Mouse (Mus musculus): ENCODE results near the gene Arhgap20.

The Arhgap20 gene

DNA sequence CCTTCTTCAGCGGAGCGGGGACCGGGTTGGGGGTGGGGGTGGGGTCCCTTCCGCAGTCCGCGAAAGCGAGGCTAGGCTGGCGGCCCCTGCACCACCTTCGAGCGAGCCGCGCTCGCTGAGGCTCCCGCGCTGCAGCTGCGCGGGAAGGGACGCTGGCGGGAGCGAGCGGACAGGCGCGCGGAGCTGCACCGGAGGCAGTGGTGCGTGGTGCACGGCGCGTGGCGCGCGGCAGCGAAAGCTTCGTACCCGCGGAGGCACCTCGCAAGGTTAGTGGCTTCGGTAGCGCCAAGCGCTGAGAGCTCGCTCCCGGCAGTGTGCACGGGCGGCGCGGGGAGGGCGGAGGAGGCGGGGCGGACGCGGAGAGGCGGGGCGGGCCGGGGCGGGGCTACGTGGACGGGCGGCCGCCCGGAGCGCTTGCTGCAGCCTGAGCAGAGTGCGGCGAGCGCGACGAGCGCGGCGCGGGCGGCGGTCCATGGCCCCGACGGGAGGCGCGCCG lies at the start of gene Arhgap20:
Gene Arhgap20 (plus strand): TSS at position 417 of the 496 bp plus-strand sequence.
- no peak for DNase-seq (ENCODE audit: extremely low spot score, low read depth, low spot score)

DNA sequence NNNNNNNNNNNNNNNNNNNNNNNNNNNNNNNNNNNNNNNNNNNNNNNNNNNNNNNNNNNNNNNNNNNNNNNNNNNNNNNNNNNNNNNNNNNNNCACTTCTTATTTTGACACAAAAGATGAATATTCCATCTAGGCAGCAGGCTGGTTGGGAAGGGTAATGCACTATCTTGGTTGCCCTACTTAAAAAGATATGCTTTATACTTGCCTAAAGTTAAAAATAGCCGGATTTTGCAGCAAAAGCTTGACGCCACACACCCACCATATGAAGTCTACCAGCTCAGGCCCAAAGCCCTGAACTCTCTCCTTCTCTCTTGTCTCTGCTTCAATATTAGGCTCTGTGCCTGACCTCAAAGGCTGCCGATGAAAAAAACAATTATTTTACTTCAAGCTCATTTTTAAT lies 46.3 kb upstream of the Arhgap20 start:
- no peak for DNase-seq (ENCODE audit: extremely low spot score, low read depth, low spot score)

DNA sequence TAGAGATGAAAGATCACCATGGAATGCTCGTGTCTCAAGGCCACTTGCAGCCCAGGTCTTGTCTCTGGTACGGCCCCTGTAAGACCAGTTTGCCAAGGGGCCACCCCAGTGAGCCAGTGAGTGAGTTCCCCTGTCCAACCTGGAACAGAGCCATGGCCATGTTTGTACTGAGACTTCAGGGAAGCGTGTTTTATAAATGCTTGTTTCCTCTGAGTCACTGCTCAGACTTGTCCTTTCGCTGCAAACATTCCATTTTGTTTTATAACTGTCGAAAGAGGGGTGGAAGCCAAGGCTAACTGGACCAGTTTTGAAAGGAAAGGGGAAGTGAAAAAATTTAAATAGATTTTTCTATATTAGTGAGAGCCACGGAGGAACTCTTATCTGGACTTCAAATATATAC lies 37.2 kb upstream of the Arhgap20 start:
- no peak for DNase-seq (ENCODE audit: extremely low spot score, low read depth, low spot score)

DNA sequence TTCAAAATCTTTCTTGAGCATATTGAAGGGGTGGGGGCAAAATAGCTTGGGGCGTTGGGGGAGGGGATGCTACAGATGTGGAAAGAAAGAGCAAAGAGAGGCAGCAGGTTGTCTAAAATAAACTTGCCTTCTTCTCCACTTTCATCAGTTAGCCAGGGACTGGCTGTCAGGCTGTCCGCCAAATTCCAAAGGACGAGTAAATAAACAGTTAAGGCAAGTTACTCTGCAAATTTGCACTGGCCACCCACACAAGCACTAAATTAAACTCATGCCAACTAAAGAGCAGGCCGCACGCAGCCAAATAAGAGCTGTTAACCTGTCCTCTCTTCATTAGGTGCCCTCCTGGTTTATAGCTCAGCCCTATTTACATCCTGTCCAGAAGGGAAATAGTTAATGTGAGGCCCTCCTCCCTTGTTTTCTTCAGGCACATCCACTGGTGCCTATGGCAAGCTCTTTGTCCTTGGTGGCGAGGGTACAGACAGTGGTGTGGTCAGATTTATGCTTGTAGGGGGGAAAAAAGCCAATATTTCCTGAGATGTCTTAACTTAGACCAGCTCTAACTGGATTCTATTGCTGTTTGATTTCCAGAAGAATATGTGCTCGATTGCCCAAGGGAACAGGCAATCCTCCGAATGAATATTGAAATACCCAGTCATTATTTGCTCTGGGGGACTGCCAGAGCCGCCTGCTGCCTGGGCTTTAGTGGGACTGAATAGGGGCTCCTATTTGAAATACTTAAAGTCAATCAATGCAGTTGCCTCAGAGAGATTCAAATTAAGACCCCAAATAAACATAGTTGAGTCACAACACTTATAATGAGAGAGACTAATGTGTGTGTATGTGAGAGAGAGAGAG lies 29.7 kb upstream of the Arhgap20 start:
- DNase-seq (ENCODE audit: extremely low spot score, low read depth, low spot score): no peak

DNA sequence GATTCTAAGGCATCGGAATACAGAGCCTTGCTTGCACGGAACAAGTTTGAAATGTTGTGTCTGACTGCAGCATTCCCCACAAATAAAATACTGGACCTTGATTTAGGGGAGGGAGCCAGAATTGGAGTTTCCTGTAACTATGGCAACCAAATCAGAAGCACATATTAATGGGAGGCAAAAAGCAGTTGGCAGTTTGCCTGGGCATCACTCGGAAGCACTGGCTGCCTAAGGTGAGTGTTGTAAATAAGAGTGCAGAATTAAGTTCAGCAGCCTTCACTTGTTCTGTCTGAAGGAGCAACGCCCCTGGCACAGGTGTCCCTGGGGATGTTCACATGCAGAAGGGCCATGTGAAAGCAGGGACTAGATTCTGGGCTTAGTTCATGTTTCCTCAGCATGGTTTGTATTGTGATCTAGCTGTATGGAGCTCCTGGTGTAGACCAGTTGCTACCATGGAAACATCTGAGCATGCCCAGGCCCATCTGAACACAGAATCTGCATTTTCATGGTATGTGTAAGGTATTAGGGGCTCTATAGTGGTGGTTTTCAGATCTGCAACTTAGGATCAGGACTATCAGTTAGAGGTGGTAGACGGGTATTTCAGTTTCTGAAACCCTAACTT lies 28.3 kb upstream of the Arhgap20 start:
- no peak for DNase-seq (ENCODE audit: extremely low spot score, low read depth, low spot score)

DNA sequence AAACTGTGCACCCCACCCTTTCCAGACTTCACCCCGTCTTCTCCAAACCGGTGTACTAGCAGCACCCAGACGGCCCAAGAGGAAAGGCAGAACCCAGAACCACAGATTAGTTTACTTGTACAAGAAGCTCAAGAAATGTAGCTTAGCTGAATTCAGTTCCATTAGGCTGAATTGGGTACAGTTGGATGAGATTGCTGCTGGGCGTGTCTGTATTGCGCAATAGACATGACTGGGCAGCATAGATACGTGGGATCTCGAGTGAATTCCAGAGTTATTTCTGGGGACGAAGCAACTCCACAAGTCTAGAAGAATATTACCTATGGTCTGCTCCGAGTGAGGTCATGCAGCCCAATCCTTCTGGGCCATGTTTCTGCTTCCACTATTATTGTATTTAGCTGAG lies 26.8 kb upstream of the Arhgap20 start:
- no peak for DNase-seq (ENCODE audit: extremely low spot score, low read depth, low spot score)

DNA sequence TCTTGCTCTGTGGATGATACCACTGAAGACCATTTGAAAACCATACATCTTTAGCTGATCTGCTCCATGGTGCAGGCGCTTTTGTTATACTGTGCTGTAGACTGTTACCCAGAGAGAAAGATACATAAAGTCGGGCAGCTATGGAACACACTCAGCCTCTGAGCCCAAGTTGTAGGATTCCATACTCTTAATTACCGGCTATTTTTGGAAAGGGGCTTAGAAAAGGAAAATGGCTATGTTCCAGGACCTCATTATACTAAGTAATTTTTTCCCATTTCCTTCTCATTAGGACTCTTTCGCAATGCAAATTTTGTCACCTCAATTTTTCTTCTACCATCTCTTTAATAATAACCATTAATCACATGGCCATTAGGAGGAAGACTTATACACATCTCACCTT lies 25.3 kb upstream of the Arhgap20 start:
- DNase-seq (ENCODE audit: extremely low spot score, low read depth, low spot score): no peak

DNA sequence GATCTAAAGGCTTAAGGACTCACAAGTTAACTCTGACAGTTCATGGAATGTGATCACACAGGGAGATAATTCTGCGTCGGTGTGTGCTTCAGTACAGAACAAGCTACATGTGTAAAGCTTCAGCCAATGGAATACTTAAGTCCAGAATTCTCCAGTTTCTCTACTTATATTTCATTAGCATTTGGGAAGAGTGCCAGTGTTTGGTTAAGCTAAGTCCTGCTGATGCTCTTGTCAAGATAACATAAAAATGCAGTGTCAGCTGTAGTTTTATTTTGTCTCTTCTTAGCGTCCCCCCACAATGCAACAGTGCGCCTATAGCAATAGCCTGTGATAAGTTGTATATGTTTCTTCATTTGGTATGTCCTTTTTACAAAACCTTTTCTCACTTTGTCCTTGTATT lies 15.0 kb upstream of the Arhgap20 start:
- DNase-seq (ENCODE audit: extremely low spot score, low read depth, low spot score): no peak

DNA sequence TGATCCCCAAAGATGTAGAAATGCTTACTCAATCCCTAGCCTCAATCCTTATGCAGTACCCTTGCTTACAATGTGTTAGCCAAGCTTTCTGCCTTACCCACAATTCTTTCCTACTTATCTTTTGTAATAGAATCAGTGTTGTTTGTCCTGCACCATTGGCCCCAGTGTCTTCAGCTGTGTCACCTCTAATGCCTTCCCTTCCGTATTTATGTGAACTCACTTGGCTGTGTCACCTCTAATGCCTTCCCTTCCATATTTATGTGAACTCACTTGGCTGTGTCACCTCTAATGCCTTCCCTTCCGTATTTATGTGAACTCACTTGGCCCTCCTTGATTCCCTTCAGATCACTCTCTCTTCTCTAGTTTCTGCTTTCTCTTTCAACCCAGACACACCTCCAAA lies 4.1 kb upstream of the Arhgap20 start:
- DNase-seq (ENCODE audit: extremely low spot score, low read depth, low spot score): no peak

DNA sequence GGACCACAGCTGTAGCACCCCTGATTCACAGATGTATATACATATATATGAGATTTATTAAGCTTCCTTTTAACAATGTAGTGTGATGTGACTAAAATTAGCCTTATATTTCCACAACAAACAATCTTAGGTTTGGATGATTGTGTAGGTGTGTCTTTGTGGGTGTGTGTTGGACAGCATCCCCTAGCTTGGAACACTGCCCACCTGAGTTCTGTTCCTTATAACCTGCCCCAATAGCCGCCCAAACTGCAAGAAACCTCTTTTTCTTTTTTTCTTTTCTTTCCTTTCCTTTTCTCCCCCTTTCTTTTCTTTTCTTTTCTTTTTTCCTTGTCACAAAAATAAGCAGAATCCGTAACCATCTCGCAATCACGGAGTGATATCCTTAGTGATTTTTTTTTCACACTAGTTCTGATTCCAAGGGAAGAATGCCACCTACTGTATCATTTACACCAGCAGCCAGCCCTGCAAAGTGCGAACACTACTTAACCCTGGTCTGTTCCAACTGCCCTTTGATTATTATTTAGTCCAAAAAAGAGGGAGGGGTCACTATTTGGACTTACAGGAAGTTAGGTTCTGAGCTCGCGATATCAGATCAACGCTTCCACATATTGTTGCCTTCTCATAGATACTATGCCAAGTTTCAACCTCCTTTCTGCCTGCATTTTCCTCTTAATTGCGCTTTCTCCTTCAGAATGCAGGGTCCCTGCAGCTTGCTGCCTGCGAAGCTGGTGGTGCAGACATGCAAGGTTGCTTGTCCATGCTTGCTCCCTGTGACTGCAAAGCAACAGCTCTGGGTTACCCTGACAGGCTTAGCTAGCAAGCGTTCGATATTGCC lies 879 bp upstream of the Arhgap20 start:
- peak; percentile 28 for DNase-seq (ENCODE audit: extremely low spot score, low read depth, low spot score)

DNA sequence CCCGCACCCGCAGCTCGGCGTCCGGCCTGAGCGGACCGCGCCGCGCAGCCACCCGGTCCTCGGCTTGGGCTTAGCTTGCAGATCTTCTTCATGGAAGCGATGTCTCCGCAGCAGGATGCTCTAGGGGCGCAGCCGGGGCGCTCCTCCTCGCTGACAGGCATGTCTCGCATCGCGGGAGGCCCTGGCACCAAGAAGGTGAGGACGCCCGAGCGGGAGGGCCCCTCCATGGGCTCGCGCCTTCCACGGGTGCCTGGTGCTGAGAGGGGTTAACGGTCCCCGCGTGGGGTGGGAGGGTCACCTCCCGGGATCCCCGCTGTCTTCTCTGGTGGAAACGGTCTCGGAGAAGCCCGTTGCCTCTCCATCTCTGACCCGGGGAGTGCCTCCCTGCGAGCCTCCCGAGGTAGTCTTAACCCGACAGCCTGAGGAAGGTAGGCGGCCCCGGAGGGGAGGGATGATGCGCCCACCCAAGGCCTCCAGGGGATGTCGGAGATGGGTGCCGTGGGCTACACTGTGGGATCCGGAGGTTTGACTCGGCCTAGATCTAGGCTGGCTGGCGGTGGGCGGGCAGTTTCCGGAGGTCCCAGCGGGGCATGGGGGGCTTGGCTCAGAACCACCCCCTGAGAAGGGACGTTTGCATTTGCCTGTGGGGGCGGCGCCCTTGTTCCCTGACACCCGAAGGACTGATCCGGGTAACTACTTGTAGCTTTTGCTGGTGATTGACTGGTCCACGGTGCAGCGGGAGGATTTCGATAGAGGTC lies 459 bp downstream of the Arhgap20 start:
- no peak for DNase-seq (ENCODE audit: extremely low spot score, low read depth, low spot score)

DNA sequence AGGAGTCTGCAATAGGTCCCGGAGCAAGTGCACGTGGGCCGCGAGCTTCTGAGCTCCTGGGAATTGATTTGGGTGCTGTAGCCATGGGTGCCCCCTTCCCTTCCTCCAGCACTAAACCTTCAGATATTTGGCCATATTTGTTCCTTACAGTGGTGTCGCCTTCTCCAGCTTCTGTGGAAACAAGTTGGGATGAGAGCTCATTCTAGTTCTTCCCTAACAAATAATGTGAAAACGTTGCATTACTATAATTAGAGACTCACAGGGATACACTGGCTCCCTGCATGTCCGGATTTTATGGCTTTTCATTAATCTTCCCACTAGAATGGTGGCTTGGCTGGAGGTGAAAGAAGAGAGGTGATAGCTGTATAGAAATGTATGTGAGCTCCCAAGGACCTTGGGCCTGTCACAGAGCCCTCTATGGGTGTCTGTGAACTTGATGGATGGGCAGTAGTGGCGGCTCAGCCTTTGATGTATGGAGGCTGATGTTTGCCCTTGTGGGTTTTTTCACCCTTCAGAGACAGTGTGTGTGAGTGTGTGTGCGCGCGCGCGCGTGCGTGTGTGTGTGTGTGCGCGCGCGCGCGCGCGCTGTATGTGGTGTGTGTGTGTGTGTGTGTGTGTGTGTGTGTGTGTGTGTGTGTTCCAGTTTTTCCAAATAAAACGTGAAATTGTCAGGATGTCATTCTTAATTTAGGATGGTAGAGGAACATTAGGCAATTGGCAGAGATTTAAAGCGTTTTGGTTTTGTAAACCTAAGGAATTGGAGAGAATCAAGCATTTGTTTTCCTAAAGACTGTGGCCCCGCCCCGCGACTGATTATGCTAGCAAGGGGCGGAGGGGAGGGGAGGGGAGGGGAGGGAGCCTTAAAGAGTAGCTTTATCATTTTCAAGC lies 1.3 kb downstream of the Arhgap20 start:
- no peak for DNase-seq (ENCODE audit: extremely low spot score, low read depth, low spot score)

DNA sequence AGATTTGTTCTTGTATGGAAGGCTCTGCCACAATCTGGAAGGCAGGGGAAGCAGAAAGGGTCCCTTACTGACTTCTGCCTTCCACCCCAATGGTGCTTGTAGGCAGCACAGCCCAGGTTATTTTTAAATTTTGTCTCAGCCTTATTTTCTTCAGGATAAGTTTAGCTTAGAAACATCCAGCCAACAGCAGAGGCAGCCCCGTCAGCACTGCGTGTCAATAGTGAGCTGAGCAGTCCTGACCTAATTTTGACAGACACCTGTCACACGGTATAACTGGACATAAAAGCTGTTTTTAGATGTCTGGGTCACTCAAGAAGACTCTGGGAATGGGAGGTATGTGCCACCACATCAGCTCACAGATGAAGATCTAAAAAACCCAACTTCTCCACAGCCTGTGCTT lies 9.1 kb downstream of the Arhgap20 start:
- no peak for DNase-seq (ENCODE audit: extremely low spot score, low read depth, low spot score)

DNA sequence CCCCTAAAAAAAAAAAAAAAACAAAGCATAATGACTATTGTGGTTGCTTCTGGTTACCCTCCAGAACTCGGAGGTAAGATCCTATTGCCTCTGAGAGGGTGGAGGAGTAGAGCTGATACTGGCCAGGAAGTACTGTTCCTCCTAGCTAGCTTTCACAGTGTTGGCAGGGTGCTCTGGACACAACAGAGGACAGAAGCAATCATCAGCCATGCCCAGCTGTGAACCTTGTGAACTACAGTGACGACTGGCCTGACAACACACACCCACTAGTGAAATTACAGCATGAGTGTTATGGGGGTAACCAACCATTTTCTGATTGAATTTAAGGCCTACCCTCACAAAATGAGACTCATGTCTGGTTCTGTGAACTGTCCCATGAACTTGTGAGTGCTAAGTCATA lies 11.3 kb downstream of the Arhgap20 start:
- DNase-seq (ENCODE audit: extremely low spot score, low read depth, low spot score): no peak

DNA sequence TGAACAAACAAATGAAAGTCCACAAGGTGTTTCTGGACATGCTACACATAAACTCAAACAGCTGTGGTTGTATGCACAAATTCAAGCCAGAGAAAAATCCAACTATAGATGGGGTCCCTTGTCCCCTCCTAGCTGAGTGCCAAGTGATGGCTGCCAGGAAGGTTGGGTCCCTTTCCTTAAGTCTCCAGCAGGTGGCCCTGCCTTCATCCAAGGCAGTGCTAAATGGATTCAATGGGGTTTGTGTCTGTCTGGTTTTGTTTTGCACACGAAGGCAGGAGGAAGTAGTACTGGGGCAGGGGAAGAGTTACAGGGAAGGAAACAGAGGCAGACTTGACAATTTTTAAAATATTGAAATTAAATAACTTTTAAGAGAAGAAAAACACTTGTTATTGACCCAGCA lies 12.0 kb downstream of the Arhgap20 start:
- no peak for DNase-seq (ENCODE audit: extremely low spot score, low read depth, low spot score)

DNA sequence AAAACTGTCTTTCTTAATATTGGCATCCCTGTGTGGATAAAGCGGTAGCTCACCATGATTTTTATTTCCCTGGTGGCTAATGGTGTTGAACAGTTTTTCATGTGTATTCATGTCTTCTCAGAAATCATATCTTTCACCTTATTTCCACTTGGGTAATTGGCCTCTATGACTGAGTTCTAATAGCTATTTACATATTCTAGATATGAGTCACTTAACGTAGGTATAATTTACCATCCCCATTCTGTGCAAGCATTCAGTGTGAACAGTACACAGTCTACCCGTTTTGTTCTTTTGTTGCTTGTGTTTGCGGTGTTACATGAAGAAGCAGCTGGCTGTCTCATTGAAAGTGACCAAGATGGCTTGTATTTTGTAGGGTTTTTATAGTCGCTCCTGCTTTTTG lies 14.1 kb downstream of the Arhgap20 start:
- no peak for DNase-seq (ENCODE audit: extremely low spot score, low read depth, low spot score)

DNA sequence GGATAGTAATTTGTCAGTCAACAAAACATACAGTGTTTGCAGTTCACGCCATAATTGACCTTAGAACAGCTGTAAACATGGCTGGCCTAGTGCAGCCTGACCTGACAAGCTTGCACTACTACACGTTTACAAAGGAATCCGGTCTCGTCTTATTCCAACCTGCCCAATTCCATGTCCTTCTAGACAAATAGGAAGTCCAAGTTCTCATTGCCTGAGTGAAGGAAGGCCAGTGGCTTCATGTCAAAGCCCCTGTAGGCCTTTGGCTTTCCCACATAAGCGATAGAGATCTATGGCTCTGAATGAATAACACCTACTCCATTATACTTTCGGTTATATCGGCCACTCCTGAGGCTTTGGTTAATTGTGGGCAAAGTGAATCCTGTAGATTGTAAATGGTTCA lies 16.0 kb downstream of the Arhgap20 start:
- no peak for DNase-seq (ENCODE audit: extremely low spot score, low read depth, low spot score)

DNA sequence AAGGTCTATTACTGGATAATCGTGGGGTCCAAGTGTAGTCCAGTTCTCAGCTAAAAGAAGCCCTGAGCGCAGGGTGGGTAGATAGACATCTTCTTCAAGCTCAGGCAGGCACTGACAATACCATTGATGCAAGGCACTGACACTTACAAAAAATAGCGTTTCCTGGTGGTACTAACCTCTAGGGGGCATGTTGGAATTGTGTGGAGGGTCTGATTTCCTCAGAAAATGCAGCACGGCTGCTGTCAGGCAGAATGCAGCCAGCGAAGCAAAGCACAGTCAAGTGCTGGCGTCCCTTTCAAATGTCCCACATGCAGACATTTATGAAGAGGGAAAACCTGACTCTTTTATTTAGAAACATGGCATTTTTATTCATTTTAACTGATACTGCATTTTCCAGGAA lies 22.2 kb downstream of the Arhgap20 start:
- DNase-seq (ENCODE audit: extremely low spot score, low read depth, low spot score): no peak

DNA sequence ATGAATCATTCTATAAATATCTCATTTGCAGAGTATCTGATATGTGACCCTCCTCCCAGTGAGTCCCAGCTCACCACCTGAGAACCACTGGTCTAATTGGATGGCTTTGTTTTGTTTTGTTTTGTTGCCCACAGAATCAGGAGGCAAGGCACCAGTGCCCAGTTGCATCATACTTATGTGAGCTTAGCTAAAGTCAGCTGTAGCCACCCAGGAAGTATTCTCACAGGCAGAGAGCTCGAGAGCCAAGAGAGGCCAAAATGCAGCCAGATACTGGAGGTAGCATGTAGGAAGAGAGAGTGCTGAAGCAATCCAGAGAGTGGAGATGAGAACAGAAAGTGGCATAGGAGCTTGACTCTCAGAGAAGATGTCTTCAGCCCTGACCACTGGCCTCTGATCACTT lies 23.3 kb downstream of the Arhgap20 start:
- DNase-seq (ENCODE audit: extremely low spot score, low read depth, low spot score): no peak

DNA sequence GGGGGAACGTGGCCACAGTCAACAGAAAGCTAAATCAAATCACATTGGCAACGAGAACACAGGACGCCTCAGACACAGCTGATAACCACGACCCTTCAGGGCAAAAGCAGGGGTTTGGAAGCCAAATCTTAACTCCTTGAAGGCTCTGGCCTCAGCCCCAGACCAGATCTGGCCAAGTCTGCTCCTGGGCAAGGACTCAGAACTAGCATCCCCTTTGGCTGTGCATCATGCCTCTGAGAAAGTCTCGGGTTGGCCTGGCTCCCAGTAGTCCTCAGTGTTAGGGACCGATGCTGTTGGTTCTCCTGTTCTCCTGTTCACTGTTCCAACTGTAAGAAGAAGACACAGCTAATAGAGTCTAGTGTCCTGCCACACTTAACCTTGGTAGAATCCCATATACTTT lies 30.1 kb downstream of the Arhgap20 start:
- no peak for DNase-seq (ENCODE audit: extremely low spot score, low read depth, low spot score)
